Mouse (Mus musculus): ENCODE measurements around the gene Flt4. TPM values are rescaled to one million over a fixed set of nuclear protein-coding genes. Genes with fewer than 3 reads are reported as not detected.

Gene Flt4
- polyA plus RNA-seq, 1 experiment from 2014 or later, result 6.3 TPM

DNA sequence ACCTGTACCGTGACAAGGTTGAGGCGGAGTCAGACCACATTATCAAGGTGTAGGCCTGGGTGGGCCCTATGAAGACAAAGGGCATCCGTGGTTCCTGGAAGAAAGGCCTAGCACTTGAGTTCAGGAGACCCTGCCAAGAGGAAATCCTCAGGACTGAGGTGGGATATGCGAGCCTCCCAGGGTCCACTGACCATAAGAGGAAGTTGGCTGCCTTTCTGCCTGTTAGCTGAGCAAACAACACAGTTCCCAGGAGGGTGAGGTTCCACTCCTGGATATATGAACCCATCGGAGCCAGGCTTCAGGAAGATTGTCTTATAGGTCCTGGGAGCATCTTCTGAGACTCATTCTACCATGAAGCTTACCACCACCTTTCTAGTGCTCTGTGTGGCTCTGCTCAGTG is 54.2 kb downstream of the Flt4 start, which contains the start of gene Scgb3a1:
Gene Scgb3a1 (plus strand): TSS at position 301 of the 400 bp plus-strand sequence.
- no peaks in the 10 kb centered on the region; the same call in 1 of the 2 replicates for H3K36me3 ChIP-seq (ENCODE audit: control insufficient read depth, insufficient read depth, low read length)
- peaks cover 10% of the 10 kb centered on the region for H3K4me1 ChIP-seq (ENCODE audit: control insufficient read depth, insufficient read depth, low read length)
- no peak within 1 kb of the TSS for H3K9ac ChIP-seq (ENCODE audit: low read depth, low read length)
- H3K27me3 ChIP-seq (ENCODE audit: control insufficient read depth, insufficient read depth, low read length), result no peaks in the 10 kb centered on the region
- no peaks in the 10 kb centered on the region for H3K9me3 ChIP-seq (replicated peaks; ENCODE audit: control insufficient read depth, low read length)
- ATAC-seq (replicated peaks; ENCODE audit: insufficient number of reproducible peaks, low FRiP score, low TSS enrichment), result no peak
- no peak within 1 kb of the TSS for H3K4me2 ChIP-seq
- H3K27ac ChIP-seq (ENCODE audit: low read depth, low read length), result no peak within 1 kb of the TSS
- 78% methylated on average over 5 of the region's 5 CpGs for WGBS (ENCODE audit: insufficient replicate concordance)
- H3K4me3 ChIP-seq (ENCODE audit: low read depth, low read length), result no peak within 1 kb of the TSS

- Histone ChIP-seq H3K9ac (ENCODE audit: low read depth, low read length) (no peak overlapping the region), H3K36me3 (ENCODE audit: control insufficient read depth, insufficient read depth, low read length) (peaks cover 4% of the 10 kb centered on the region; the same call in 1 of the 2 replicates), H3K27me3 (ENCODE audit: control insufficient read depth, insufficient read depth, low read length) (no peaks in the 10 kb centered on the region), H3K4me2 (no peak overlapping the region), H3K4me1 (ENCODE audit: control insufficient read depth, insufficient read depth, low read length) (no peaks in the 10 kb centered on the region), H3K9me3 (replicated peaks; ENCODE audit: control insufficient read depth, low read length) (no peaks in the 10 kb centered on the region), H3K4me3 (ENCODE audit: low read depth, low read length) (no peak overlapping the region), H3K27ac (ENCODE audit: low read depth, low read length) (no peak overlapping the region)
- WGBS (ENCODE audit: insufficient replicate concordance), result 78% methylated on average over 12 of the region's 12 CpGs
- ATAC-seq (replicated peaks; ENCODE audit: insufficient number of reproducible peaks, low FRiP score, low TSS enrichment), result no peak
Measured at GRCm38 (mm10) chr11:49664262-49665140, 55.4 kb downstream of the Flt4 start.

- H3K4me3 ChIP-seq (ENCODE audit: low read depth, low read length), result no peak overlapping the region
- no peaks in the 10 kb centered on the region for H3K27me3 ChIP-seq (ENCODE audit: control insufficient read depth, insufficient read depth, low read length)
- no peaks in the 10 kb centered on the region for H3K9me3 ChIP-seq (replicated peaks; ENCODE audit: control insufficient read depth, low read length)
- H3K4me2 ChIP-seq, result no peak overlapping the region
- H3K9ac ChIP-seq (ENCODE audit: low read depth, low read length), result no peak overlapping the region
- WGBS (ENCODE audit: insufficient replicate concordance), result 61% methylated on average over 4 of the region's 4 CpGs
- H3K27ac ChIP-seq (ENCODE audit: low read depth, low read length), result 0 out of 2 replicates have a peak overlapping the region, but pooled peaks have one; percentile 22
- no peaks in the 10 kb centered on the region for H3K4me1 ChIP-seq (ENCODE audit: control insufficient read depth, insufficient read depth, low read length)
- no peak for ATAC-seq (replicated peaks; ENCODE audit: insufficient number of reproducible peaks, low FRiP score, low TSS enrichment)
- H3K36me3 ChIP-seq (ENCODE audit: control insufficient read depth, insufficient read depth, low read length), result peaks cover 7% of the 10 kb centered on the region; the same call in 1 of the 2 replicates
Measured at GRCm38 (mm10) chr11:49665462-49665861, 56.4 kb downstream of the Flt4 start.

DNA sequence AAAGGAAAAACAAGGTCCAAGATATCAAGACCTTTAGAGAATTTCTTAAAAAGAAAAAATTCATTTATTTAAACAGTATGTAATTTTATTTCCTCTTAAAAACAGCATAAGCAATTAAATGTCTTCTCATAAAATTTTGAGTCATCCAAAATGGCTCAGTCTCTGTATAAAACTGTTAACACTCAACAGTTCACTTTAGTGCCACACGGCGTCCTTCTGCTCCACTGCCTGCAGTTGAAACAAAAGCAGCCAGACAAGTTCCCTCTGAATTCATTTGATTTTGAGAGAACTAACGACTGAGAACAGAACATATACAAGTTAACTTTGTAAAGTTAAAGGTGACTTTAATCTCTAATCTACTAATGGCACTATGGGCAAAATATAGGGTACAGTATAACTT is 64.4 kb downstream of the Flt4 start:
- no peaks in the 10 kb centered on the region for H3K4me1 ChIP-seq (ENCODE audit: control insufficient read depth, insufficient read depth, low read length)
- no peak overlapping the region for H3K4me2 ChIP-seq
- no peaks in the 10 kb centered on the region for H3K27me3 ChIP-seq (ENCODE audit: control insufficient read depth, insufficient read depth, low read length)
- H3K9me3 ChIP-seq (replicated peaks; ENCODE audit: control insufficient read depth, low read length), result no peaks in the 10 kb centered on the region
- H3K9ac ChIP-seq (ENCODE audit: low read depth, low read length), result no peak overlapping the region
- no peak overlapping the region for H3K4me3 ChIP-seq (ENCODE audit: low read depth, low read length)
- no peak for ATAC-seq (replicated peaks; ENCODE audit: insufficient number of reproducible peaks, low FRiP score, low TSS enrichment)
- H3K27ac ChIP-seq (ENCODE audit: low read depth, low read length), result no peak overlapping the region
- WGBS (ENCODE audit: insufficient replicate concordance), result 81% methylated on average over 3 of the region's 3 CpGs
- H3K36me3 ChIP-seq (ENCODE audit: control insufficient read depth, insufficient read depth, low read length), result peaks cover 23% of the 10 kb centered on the region

GRCm38 (mm10) chr11:49684237-49684973 is 75.3 kb downstream of the Flt4 start:
- peak overlapping the region; percentile 74 for H3K27ac ChIP-seq (ENCODE audit: low read depth, low read length)
- H3K9me3 ChIP-seq (replicated peaks; ENCODE audit: control insufficient read depth, low read length), result no peaks in the 10 kb centered on the region
- peak; percentile 59; the same call in 1 of the 2 replicates for ATAC-seq (replicated peaks; ENCODE audit: insufficient number of reproducible peaks, low FRiP score, low TSS enrichment)
- 0 out of 2 replicates have a peak overlapping the region, but pooled peaks have one; percentile 2 for H3K9ac ChIP-seq (ENCODE audit: low read depth, low read length)
- H3K4me2 ChIP-seq, result peak overlapping the region; percentile 24; the same call in 1 of the 2 replicates
- no peak overlapping the region for H3K4me3 ChIP-seq (ENCODE audit: low read depth, low read length)
- H3K27me3 ChIP-seq (ENCODE audit: control insufficient read depth, insufficient read depth, low read length), result no peaks in the 10 kb centered on the region
- H3K4me1 ChIP-seq (ENCODE audit: control insufficient read depth, insufficient read depth, low read length), result peaks cover 3% of the 10 kb centered on the region; the same call in 1 of the 2 replicates
- peaks cover 30% of the 10 kb centered on the region for H3K36me3 ChIP-seq (ENCODE audit: control insufficient read depth, insufficient read depth, low read length)
- WGBS (ENCODE audit: insufficient replicate concordance), result 67% methylated on average over 12 of the region's 12 CpGs

- no peaks in the 10 kb centered on the region for H3K4me1 ChIP-seq (ENCODE audit: control insufficient read depth, insufficient read depth, low read length)
Measured at GRCm38 (mm10) chr11:49695013-49695412, 86.0 kb downstream of the Flt4 start.

DNA sequence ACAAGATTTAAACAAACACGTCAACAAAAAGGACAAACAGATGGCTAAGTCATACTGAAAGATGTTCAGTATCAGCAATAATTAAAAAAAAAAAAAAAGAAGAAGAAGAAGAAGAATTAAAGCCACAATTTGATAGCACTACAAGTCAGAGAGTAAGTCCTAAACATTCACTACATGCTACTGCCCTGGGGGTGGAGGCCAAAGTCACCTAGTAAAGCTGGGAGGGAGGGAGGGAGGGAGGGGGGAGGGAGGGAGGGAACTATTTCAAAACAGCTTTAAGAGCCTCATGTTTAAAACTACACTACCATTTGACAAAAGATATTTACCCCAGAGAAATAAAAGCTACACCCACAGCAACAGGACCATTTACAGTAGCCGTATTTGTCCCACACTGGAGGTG is 86.6 kb downstream of the Flt4 start:
- no peaks in the 10 kb centered on the region for H3K4me1 ChIP-seq (ENCODE audit: control insufficient read depth, insufficient read depth, low read length)
- no peaks in the 10 kb centered on the region for H3K27me3 ChIP-seq (ENCODE audit: control insufficient read depth, insufficient read depth, low read length)
- peaks cover 3% of the 10 kb centered on the region; the same call in 1 of the 2 replicates for H3K36me3 ChIP-seq (ENCODE audit: control insufficient read depth, insufficient read depth, low read length)
- no peak overlapping the region for H3K9ac ChIP-seq (ENCODE audit: low read depth, low read length)
- WGBS (ENCODE audit: insufficient replicate concordance), result 87% methylated on average over 2 of the region's 2 CpGs
- H3K27ac ChIP-seq (ENCODE audit: low read depth, low read length), result no peak overlapping the region
- no peaks in the 10 kb centered on the region for H3K9me3 ChIP-seq (replicated peaks; ENCODE audit: control insufficient read depth, low read length)
- H3K4me3 ChIP-seq (ENCODE audit: low read depth, low read length), result no peak overlapping the region
- H3K4me2 ChIP-seq, result no peak overlapping the region
- ATAC-seq (replicated peaks; ENCODE audit: insufficient number of reproducible peaks, low FRiP score, low TSS enrichment), result no peak

More at GRCm38 (mm10) chr11:49695013-49695412, 86.0 kb downstream of the Flt4 start:
- no peaks in the 10 kb centered on the region for H3K27me3 ChIP-seq (ENCODE audit: control insufficient read depth, insufficient read depth, low read length)
- H3K4me2 ChIP-seq, result no peak overlapping the region
- H3K27ac ChIP-seq (ENCODE audit: low read depth, low read length), result no peak overlapping the region
- WGBS (ENCODE audit: insufficient replicate concordance), result 93% methylated on average over 3 of the region's 3 CpGs
- no peak for ATAC-seq (replicated peaks; ENCODE audit: insufficient number of reproducible peaks, low FRiP score, low TSS enrichment)
- no peaks in the 10 kb centered on the region for H3K9me3 ChIP-seq (replicated peaks; ENCODE audit: control insufficient read depth, low read length)
- no peak overlapping the region for H3K4me3 ChIP-seq (ENCODE audit: low read depth, low read length)
- no peak overlapping the region for H3K9ac ChIP-seq (ENCODE audit: low read depth, low read length)
- peaks cover 3% of the 10 kb centered on the region; the same call in 1 of the 2 replicates for H3K36me3 ChIP-seq (ENCODE audit: control insufficient read depth, insufficient read depth, low read length)

DNA sequence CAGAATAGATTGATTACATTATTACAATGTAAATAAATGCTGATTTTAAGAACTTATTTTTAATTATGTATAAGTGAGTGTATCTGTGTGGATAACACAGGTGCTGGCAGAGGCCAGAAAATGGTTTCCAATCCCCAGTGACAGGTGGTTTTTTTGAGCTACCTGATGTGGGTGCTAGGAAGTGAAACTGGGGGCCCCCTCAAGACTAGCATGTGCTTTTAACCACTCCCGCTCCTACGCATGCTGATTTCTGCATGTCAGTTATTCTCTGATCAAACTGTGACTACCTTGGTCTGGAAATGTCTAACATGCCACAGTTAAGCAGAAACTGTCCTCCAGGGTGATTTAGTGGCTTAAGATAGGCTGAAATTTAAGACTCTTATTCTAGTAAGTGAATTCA is 87.4 kb downstream of the Flt4 start:
- no peak for ATAC-seq (replicated peaks; ENCODE audit: insufficient number of reproducible peaks, low FRiP score, low TSS enrichment)
- Histone ChIP-seq H3K9me3 (replicated peaks; ENCODE audit: control insufficient read depth, low read length) (no peaks in the 10 kb centered on the region), H3K4me1 (ENCODE audit: control insufficient read depth, insufficient read depth, low read length) (no peaks in the 10 kb centered on the region), H3K4me3 (ENCODE audit: low read depth, low read length) (no peak overlapping the region), H3K27me3 (ENCODE audit: control insufficient read depth, insufficient read depth, low read length) (no peaks in the 10 kb centered on the region), H3K4me2 (no peak overlapping the region), H3K9ac (ENCODE audit: low read depth, low read length) (no peak overlapping the region), H3K36me3 (ENCODE audit: control insufficient read depth, insufficient read depth, low read length) (peaks cover 3% of the 10 kb centered on the region), H3K27ac (ENCODE audit: low read depth, low read length) (no peak overlapping the region)
- WGBS (ENCODE audit: insufficient replicate concordance), result 94% methylated on average over 2 of the region's 2 CpGs

Data from heart, embryonic 11.5 days (tissue).